Mouse (Mus musculus): ENCODE measurements at regions not wholly inside any gene's neighbourhood (a gene's known extent, or its start where the extent isn't known, plus 50 kb on each side); places are given as distances from the start of the nearest gene placed in this dataset.

DNA sequence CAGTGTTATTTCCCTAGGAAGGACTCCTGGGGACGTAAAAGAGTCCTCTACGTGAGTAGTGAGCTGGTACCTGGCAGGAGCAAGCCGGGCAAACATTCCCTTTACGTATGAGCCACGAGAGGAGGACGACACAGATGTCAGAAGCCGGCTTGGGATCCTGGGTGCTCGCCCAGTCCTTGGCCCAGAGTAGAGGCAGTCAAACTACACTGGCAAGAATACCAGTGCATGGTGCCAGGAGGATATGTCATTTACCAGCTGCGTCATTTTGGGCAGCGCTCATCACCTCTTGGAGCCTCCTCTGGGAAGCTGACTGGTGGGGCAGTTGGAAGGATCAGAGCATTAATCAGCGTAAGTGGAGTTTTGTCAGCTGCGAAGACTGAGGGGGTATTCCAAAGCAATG, 343.0 kb upstream of the Klf4 start:
- H3K27me3 ChIP-seq (replicated peaks; ENCODE audit: control insufficient read depth, insufficient read depth, low read length), result no peaks in the 10 kb centered on the region
- no peak for ATAC-seq (ENCODE audit: low read depth)
- H3K27ac ChIP-seq (replicated peaks; ENCODE audit: low read depth, low read length), result no peak overlapping the region
- DNase-seq (ENCODE audit: low spot score), result no peak
- no peaks in the 10 kb centered on the region for H3K9me3 ChIP-seq (ENCODE audit: control insufficient read depth, low read length)
- H3K4me3 ChIP-seq (ENCODE audit: low read depth, low read length), result no peak overlapping the region
- no peaks in the 10 kb centered on the region for H3K36me3 ChIP-seq (ENCODE audit: control insufficient read depth, insufficient read depth, low read length)
- no peak overlapping the region for H3K4me2 ChIP-seq (ENCODE audit: low read depth, low read length)
- no peak overlapping the region for H3K9ac ChIP-seq (ENCODE audit: low read depth, low read length)
- WGBS, result 89% methylated on average over 12 of the region's 12 CpGs
- H3K4me1 ChIP-seq (ENCODE audit: control insufficient read depth, insufficient read depth, low read length), result no peaks in the 10 kb centered on the region

DNA sequence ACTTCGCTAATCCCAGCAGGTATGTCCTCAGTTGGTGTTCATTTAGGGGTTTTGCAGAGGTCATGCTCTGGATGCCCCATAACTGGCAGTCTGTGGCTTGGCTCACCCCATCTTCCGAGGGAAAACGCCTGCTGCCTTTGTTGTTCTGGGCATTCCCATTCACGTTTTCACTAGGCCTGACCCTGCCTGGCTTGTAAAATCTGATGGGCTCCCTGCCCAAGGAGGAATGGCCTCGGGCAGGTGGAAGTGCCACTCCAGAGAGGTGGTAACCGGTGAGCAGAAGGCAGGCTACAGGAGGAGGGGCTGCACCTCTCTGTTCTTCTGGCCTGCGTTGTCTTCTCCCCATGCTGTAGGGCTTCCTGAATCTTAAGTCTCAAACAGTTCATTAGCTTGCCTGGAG, 342.6 kb upstream of the Klf4 start:
- H3K4me1 ChIP-seq (ENCODE audit: control insufficient read depth, insufficient read depth, low read length), result no peaks in the 10 kb centered on the region
- H3K9me3 ChIP-seq (ENCODE audit: control insufficient read depth, low read length), result no peaks in the 10 kb centered on the region
- ATAC-seq (ENCODE audit: low read depth) (no peak), DNase-seq (ENCODE audit: low spot score) (no peak)
- H3K27me3 ChIP-seq (replicated peaks; ENCODE audit: control insufficient read depth, insufficient read depth, low read length), result no peaks in the 10 kb centered on the region
- H3K4me3 ChIP-seq (ENCODE audit: low read depth, low read length), result no peak overlapping the region
- H3K4me2 ChIP-seq (ENCODE audit: low read depth, low read length), result no peak overlapping the region
- no peaks in the 10 kb centered on the region for H3K36me3 ChIP-seq (ENCODE audit: control insufficient read depth, insufficient read depth, low read length)
- 74% methylated on average over 7 of the region's 7 CpGs for WGBS
- no peak overlapping the region for H3K27ac ChIP-seq (replicated peaks; ENCODE audit: low read depth, low read length)
- no peak overlapping the region for H3K9ac ChIP-seq (ENCODE audit: low read depth, low read length)

DNA sequence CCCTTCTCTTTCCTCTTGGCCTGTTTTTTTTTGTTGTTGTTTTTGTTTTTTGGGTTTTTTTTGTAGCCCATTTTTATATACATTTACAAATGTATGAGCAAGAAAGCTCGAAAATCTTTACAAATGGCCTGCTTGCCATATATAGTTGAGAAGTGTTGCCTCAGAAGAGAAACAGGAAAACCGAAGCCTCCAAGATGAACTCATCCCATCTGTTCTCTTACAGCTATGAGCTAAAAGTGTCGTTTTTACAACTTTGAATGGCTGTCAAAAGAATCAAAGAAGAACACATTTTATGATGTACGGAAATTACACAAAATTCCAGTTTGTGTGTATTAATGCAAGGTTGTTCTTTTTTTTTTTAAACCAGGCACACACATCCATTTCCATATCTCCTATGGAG, 342.0 kb upstream of the Klf4 start:
- H3K27me3 ChIP-seq (replicated peaks; ENCODE audit: control insufficient read depth, insufficient read depth, low read length), result no peaks in the 10 kb centered on the region
- ATAC-seq (ENCODE audit: low read depth) (no peak), DNase-seq (ENCODE audit: low spot score) (no peak)
- H3K4me1 ChIP-seq (ENCODE audit: control insufficient read depth, insufficient read depth, low read length), result peaks cover 3% of the 10 kb centered on the region; the same call in 1 of the 2 replicates
- no peak overlapping the region for H3K27ac ChIP-seq (replicated peaks; ENCODE audit: low read depth, low read length)
- no peak overlapping the region for H3K9ac ChIP-seq (ENCODE audit: low read depth, low read length)
- H3K4me3 ChIP-seq (ENCODE audit: low read depth, low read length), result no peak overlapping the region
- WGBS, result 76% methylated on average over 4 of the region's 4 CpGs
- no peak overlapping the region for H3K4me2 ChIP-seq (ENCODE audit: low read depth, low read length)
- H3K36me3 ChIP-seq (ENCODE audit: control insufficient read depth, insufficient read depth, low read length), result no peaks in the 10 kb centered on the region
- no peaks in the 10 kb centered on the region for H3K9me3 ChIP-seq (ENCODE audit: control insufficient read depth, low read length)

DNA sequence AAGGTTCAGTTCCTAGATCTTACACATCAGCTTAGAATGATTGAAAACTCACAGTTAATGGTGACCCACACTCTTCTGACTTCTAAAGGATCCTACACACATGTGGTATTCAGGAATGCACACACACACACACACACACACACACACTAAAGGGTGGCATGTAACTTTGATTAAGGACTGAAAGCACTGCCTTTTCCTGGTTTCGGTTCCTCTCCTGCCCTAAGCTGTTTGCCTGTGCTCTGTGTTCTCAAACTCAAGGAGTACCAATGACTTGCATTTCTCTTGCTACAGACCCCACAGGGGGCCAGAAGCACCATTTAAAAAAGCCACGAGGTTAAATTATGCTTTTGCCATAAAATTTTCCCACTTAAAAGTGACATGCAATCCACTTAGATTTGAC, 327.8 kb upstream of the Klf4 start:
- H3K27me3 ChIP-seq (replicated peaks; ENCODE audit: control insufficient read depth, insufficient read depth, low read length), result no peaks in the 10 kb centered on the region
- DNase-seq (ENCODE audit: low spot score) (no peak), ATAC-seq (ENCODE audit: low read depth) (no peak)
- no peak overlapping the region for H3K4me3 ChIP-seq (ENCODE audit: low read depth, low read length)
- H3K9ac ChIP-seq (ENCODE audit: low read depth, low read length), result no peak overlapping the region
- H3K9me3 ChIP-seq (ENCODE audit: control insufficient read depth, low read length), result no peaks in the 10 kb centered on the region
- H3K36me3 ChIP-seq (ENCODE audit: control insufficient read depth, insufficient read depth, low read length), result no peaks in the 10 kb centered on the region
- H3K27ac ChIP-seq (replicated peaks; ENCODE audit: low read depth, low read length), result no peak overlapping the region
- 67% methylated on average over 2 of the region's 2 CpGs for WGBS
- no peaks in the 10 kb centered on the region for H3K4me1 ChIP-seq (ENCODE audit: control insufficient read depth, insufficient read depth, low read length)
- no peak overlapping the region for H3K4me2 ChIP-seq (ENCODE audit: low read depth, low read length)

DNA sequence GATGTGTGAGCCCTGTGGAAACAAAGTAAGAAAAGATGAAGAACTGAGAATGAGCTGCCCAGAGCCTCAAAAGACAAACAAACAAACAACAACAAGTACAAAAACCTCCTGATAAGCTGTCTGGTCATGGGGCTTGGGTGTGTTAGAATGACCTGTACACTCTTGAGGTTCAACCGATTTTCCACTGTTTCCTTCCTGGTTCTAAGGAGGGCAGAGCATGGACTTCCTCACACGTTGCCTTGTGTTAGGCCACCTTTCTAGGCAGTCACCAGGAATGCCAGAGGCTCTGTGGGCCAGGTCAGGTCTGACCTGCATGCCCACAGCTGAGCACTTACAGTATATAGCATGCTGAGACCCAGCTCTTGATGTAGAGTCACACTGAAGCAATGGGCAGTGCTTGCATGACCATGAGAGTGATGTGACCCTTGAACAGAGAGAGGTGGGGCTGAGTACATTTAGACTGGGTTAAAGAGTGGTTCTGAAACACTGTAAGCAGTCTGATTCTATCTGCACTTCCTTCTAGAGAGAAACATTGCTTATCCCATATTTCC, 327.0 kb upstream of the Klf4 start:
- Histone ChIP-seq H3K36me3 (ENCODE audit: control insufficient read depth, insufficient read depth, low read length) (no peaks in the 10 kb centered on the region), H3K4me3 (ENCODE audit: low read depth, low read length) (no peak overlapping the region), H3K9ac (ENCODE audit: low read depth, low read length) (no peak overlapping the region), H3K4me1 (ENCODE audit: control insufficient read depth, insufficient read depth, low read length) (no peaks in the 10 kb centered on the region), H3K27ac (replicated peaks; ENCODE audit: low read depth, low read length) (no peak overlapping the region), H3K9me3 (ENCODE audit: control insufficient read depth, low read length) (no peaks in the 10 kb centered on the region), H3K4me2 (ENCODE audit: low read depth, low read length) (no peak overlapping the region), H3K27me3 (replicated peaks; ENCODE audit: control insufficient read depth, insufficient read depth, low read length) (no peaks in the 10 kb centered on the region)
- no peak for DNase-seq (ENCODE audit: low spot score)
- 75% methylated on average over 2 of the region's 2 CpGs for WGBS
- no peak for ATAC-seq (ENCODE audit: low read depth)

DNA sequence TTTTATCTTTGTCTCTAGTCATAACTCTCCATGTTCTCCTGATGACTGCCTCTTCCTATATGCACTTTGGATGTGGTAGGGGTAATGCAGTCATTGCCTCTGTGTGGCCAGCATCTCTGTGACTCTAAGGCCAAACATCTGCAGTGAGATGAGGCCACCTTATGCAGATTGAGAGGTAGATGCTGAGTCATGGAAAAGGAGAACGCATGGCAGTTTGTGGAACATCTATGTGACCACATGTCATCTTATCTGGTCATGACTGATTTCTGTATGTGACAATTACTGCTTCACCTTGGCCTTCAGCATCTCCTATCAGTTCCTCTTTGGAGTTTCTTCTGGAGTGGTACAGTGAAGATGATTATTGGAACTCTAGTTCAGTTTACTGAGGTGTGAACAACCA, 319.2 kb upstream of the Klf4 start:
- H3K4me3 ChIP-seq (ENCODE audit: low read depth, low read length), result no peak overlapping the region
- no peak overlapping the region for H3K9ac ChIP-seq (ENCODE audit: low read depth, low read length)
- DNase-seq (ENCODE audit: low spot score) (no peak), ATAC-seq (ENCODE audit: low read depth) (no peak)
- H3K4me1 ChIP-seq (ENCODE audit: control insufficient read depth, insufficient read depth, low read length), result no peaks in the 10 kb centered on the region
- 89% methylated on average over 1 of the region's 1 CpGs for WGBS
- no peak overlapping the region for H3K4me2 ChIP-seq (ENCODE audit: low read depth, low read length)
- no peaks in the 10 kb centered on the region for H3K36me3 ChIP-seq (ENCODE audit: control insufficient read depth, insufficient read depth, low read length)
- no peak overlapping the region for H3K27ac ChIP-seq (replicated peaks; ENCODE audit: low read depth, low read length)
- H3K9me3 ChIP-seq (ENCODE audit: control insufficient read depth, low read length), result no peaks in the 10 kb centered on the region
- no peaks in the 10 kb centered on the region for H3K27me3 ChIP-seq (replicated peaks; ENCODE audit: control insufficient read depth, insufficient read depth, low read length)

DNA sequence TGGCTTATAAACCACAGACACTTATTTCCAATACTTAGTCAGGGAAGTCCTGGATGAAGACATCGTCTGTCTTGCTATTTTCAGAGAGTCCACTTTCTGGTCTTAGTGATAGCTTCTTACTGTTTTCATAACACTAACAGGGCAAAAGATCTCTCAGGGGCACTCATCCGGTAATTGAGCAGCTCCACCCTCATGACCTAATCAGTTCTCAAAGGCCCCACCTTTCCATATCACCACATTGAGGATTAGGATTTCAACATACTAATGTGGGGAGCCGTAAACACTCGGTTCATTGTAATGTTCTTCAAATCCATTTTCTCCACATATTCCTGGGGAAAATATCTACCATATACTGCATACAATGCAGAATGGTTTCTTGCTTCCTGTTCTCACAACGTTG, 318.8 kb upstream of the Klf4 start:
- H3K27ac ChIP-seq (replicated peaks; ENCODE audit: low read depth, low read length), result no peak overlapping the region
- 84% methylated on average over 5 of the region's 5 CpGs for WGBS
- DNase-seq (ENCODE audit: low spot score), result no peak
- H3K4me1 ChIP-seq (ENCODE audit: control insufficient read depth, insufficient read depth, low read length), result no peaks in the 10 kb centered on the region
- ATAC-seq (ENCODE audit: low read depth), result no peak
- no peaks in the 10 kb centered on the region for H3K36me3 ChIP-seq (ENCODE audit: control insufficient read depth, insufficient read depth, low read length)
- H3K9ac ChIP-seq (ENCODE audit: low read depth, low read length), result no peak overlapping the region
- H3K27me3 ChIP-seq (replicated peaks; ENCODE audit: control insufficient read depth, insufficient read depth, low read length), result no peaks in the 10 kb centered on the region
- H3K4me2 ChIP-seq (ENCODE audit: low read depth, low read length), result no peak overlapping the region
- H3K4me3 ChIP-seq (ENCODE audit: low read depth, low read length), result no peak overlapping the region
- no peaks in the 10 kb centered on the region for H3K9me3 ChIP-seq (ENCODE audit: control insufficient read depth, low read length)

DNA sequence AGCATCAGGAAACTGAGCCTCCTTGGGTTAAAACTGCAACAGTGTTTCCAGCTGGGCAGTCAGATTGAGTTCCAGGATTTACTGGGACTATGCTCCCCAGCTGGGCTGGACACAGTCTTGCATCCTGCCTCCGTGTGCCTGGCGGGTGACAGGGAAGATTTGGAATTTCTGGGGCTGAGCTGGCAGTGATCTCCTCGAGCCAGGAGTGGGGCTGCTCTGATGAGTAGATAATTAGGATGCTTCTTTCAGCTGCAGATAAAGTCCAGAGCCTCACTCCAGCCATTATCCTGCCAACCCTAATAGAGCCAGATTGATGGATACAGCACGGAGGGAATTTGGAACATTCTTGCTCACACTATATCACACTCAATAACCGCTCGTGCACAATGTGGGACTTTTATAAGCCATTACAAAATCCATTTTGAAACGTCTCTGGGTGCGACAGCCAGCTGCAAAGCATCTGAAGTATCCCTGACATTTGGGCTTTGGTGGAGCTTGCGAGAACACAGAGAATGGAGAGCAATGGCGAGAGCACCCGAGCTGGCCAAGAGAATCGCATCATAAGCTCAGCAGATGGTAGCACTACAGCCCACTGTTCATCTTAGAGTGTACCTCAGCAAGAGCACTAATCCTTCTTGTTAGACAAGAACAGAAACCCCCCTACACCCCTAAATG, 311.6 kb upstream of the Klf4 start:
- DNase-seq (ENCODE audit: low spot score), result peak; percentile 70
- ATAC-seq (ENCODE audit: low read depth), result peak; percentile 50; the same call in 1 of the 2 replicates
- Histone ChIP-seq H3K27me3 (replicated peaks; ENCODE audit: control insufficient read depth, insufficient read depth, low read length) (no peaks in the 10 kb centered on the region), H3K36me3 (ENCODE audit: control insufficient read depth, insufficient read depth, low read length) (no peaks in the 10 kb centered on the region), H3K9ac (ENCODE audit: low read depth, low read length) (no peak overlapping the region), H3K4me2 (ENCODE audit: low read depth, low read length) (peak overlapping the region; percentile 2; the same call in 1 of the 2 replicates), H3K4me3 (ENCODE audit: low read depth, low read length) (no peak overlapping the region), H3K27ac (replicated peaks; ENCODE audit: low read depth, low read length) (peak overlapping the region; percentile 11; the same call in 1 of the 2 replicates), H3K4me1 (ENCODE audit: control insufficient read depth, insufficient read depth, low read length) (peaks cover 18% of the 10 kb centered on the region; the same call in 1 of the 2 replicates), H3K9me3 (ENCODE audit: control insufficient read depth, low read length) (no peaks in the 10 kb centered on the region)
- 35% methylated on average over 12 of the region's 12 CpGs for WGBS

DNA sequence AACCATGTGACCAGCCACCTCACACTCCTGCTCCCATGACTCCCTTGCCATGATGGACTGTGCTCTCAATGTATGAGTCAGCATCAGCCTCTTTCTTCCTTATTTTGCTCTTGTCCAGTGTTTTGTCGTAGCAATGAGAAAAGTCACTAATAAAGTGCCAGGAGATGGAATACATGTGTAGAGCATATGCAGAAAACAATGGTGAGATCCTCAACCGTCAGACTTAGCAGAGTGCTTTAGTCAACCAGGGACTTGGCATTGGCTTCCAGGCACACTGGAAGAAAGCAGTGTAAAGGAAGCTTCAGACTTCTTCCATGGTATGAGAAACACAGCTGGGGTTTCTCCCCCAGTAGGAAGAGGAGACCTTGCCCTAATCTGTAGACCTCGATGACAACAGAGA, 306.3 kb upstream of the Klf4 start:
- H3K4me1 ChIP-seq (ENCODE audit: control insufficient read depth, insufficient read depth, low read length), result peaks cover 7% of the 10 kb centered on the region; the same call in 1 of the 2 replicates
- no peak overlapping the region for H3K4me2 ChIP-seq (ENCODE audit: low read depth, low read length)
- H3K36me3 ChIP-seq (ENCODE audit: control insufficient read depth, insufficient read depth, low read length), result no peaks in the 10 kb centered on the region
- 81% methylated on average over 3 of the region's 3 CpGs for WGBS
- DNase-seq (ENCODE audit: low spot score), result no peak
- H3K9me3 ChIP-seq (ENCODE audit: control insufficient read depth, low read length), result no peaks in the 10 kb centered on the region
- H3K27me3 ChIP-seq (replicated peaks; ENCODE audit: control insufficient read depth, insufficient read depth, low read length), result no peaks in the 10 kb centered on the region
- no peak for ATAC-seq (ENCODE audit: low read depth)
- H3K9ac ChIP-seq (ENCODE audit: low read depth, low read length), result no peak overlapping the region
- H3K27ac ChIP-seq (replicated peaks; ENCODE audit: low read depth, low read length), result no peak overlapping the region
- H3K4me3 ChIP-seq (ENCODE audit: low read depth, low read length), result no peak overlapping the region
